Mouse (Mus musculus) forebrain, embryonic 10.5 days (tissue): ENCODE results near the gene Cops4. TPM values are rescaled to one million over a fixed set of nuclear protein-coding genes. Genes with fewer than 3 reads are reported as not detected.

Source experiments
- DNase-seq: peaks from one replicate; pipeline ENCODE4 v3.0.0-alpha.2; 2017; ENCODE audit warnings: low spot score; ENCODE audit errors: extremely low spot score
- H3K27ac ChIP-seq: fragments of 300-500 bp; sonication (generic); 2 replicates; pipeline ENCODE4 v1.5.1; 2016; ENCODE audit warnings: mild to moderate bottlenecking
- H3K27me3 ChIP-seq: fragments of 300-500 bp; sonication (generic); 2 replicates; pipeline ENCODE4 v1.6.1; 2016; ENCODE audit warnings: mild to moderate bottlenecking; ENCODE audit not compliant: poor library complexity, severe bottlenecking
- H3K36me3 ChIP-seq: fragments of 300-500 bp; sonication (generic); replicated peaks from 2 replicates; pipeline ENCODE4 v1.6.1; 2016; ENCODE audit warnings: mild to moderate bottlenecking, moderate library complexity
- H3K4me1 ChIP-seq: fragments of 300-500 bp; sonication (generic); 2 replicates; pipeline ENCODE4 v1.6.1; 2016
- H3K4me3 ChIP-seq: fragments of 300-500 bp; sonication (generic); 2 replicates; pipeline ENCODE4 v1.5.1; 2016; ENCODE audit warnings: mild to moderate bottlenecking, moderate library complexity
- H3K9me3 ChIP-seq: fragments of 300-500 bp; sonication (generic); 2 replicates; pipeline ENCODE4 v1.6.1; 2016; ENCODE audit warnings: mild to moderate bottlenecking, moderate library complexity
- WGBS: fragments of 180-500 bp; shearing (Covaris S2); methylation state at CpG from one replicate; pipeline ENCODE4 v1.1.7; 2016; 5-methylcytosine and 5-hydroxymethylcytosine counted together
- microRNA-seq: library from miRNA; unstranded; fragments of <30 nt; microRNA quantifications from one replicate; pipeline ENCODE4, GENCODE M21; 2017
- polyA plus RNA-seq: library from polyadenylated mRNA; unstranded; fragments of >200 nt; fragmentation: Nextera tagmentation; extraction: Ambion mirVana; gene quantifications from 2 replicates; pipeline ENCODE4 v1.2.1, GENCODE M21; 2016

The Cops4 gene
- polyA plus RNA-seq, 1 experiment from 2014 or later: 245 TPM

- Histone ChIP-seq H3K27ac (no peak overlapping the region), H3K27me3 (no peaks in the 10 kb centered on the region), H3K9me3 (no peaks in the 10 kb centered on the region), H3K4me1 (no peaks in the 10 kb centered on the region), H3K4me3 (no peak overlapping the region), H3K36me3 (no peaks in the 10 kb centered on the region)
- 95% methylated on average over 7 of the region's 7 CpGs for WGBS
- no peak for DNase-seq
These were observed 69.0 kb downstream of the Cops4 start for GRCm38 (mm10) chr5:100587136-100587535.

- Histone ChIP-seq H3K4me3 (no peak overlapping the region), H3K27me3 (no peaks in the 10 kb centered on the region), H3K36me3 (no peaks in the 10 kb centered on the region), H3K27ac (no peak overlapping the region), H3K9me3 (no peaks in the 10 kb centered on the region), H3K4me1 (no peaks in the 10 kb centered on the region)
- 57% methylated on average over 2 of the region's 2 CpGs for WGBS
- no peak for DNase-seq
These were observed 69.5 kb downstream of the Cops4 start for GRCm38 (mm10) chr5:100587626-100588025.

- WGBS: 95% methylated on average over 5 of the region's 5 CpGs
- no peaks in the 10 kb centered on the region for H3K4me1 ChIP-seq
- no peak overlapping the region for H3K4me3 ChIP-seq
- peaks cover 8% of the 10 kb centered on the region; the same call in 1 of the 2 replicates for H3K9me3 ChIP-seq
- no peaks in the 10 kb centered on the region for H3K27me3 ChIP-seq
- no peak overlapping the region for H3K27ac ChIP-seq
- no peaks in the 10 kb centered on the region for H3K36me3 ChIP-seq
- no peak for DNase-seq
These were observed 72.4 kb downstream of the Cops4 start for GRCm38 (mm10) chr5:100590505-100590904.

GRCm38 (mm10) chr5:100594803-100595467, 76.8 kb downstream of the Cops4 start:
- Histone ChIP-seq H3K4me3 (no peak overlapping the region), H3K4me1 (peaks cover 3% of the 10 kb centered on the region; the same call in 1 of the 2 replicates), H3K9me3 (peaks cover 8% of the 10 kb centered on the region; the same call in 1 of the 2 replicates), H3K27me3 (no peaks in the 10 kb centered on the region), H3K36me3 (no peaks in the 10 kb centered on the region), H3K27ac (no peak overlapping the region)
- 87% methylated on average over 13 of the region's 13 CpGs for WGBS
- no peak for DNase-seq

- Histone ChIP-seq H3K36me3 (no peaks in the 10 kb centered on the region), H3K9me3 (peaks cover 8% of the 10 kb centered on the region; the same call in 1 of the 2 replicates), H3K27ac (no peak overlapping the region), H3K27me3 (no peaks in the 10 kb centered on the region), H3K4me3 (no peak overlapping the region), H3K4me1 (peaks cover 3% of the 10 kb centered on the region; the same call in 1 of the 2 replicates)
- WGBS: 93% methylated on average over 6 of the region's 6 CpGs
- DNase-seq: no peak
These were observed 77.9 kb downstream of the Cops4 start for GRCm38 (mm10) chr5:100595999-100596398.

Small RNA genes within 50 kb of the gene (microRNA-seq; reads per million reads assigned to microRNA genes)
- not detected for gene Gm23222

Other genes with a start within 250 kb of the Cops4 start
- gene Sec31a, start 102.1 kb upstream of the Cops4 start, polyA plus RNA-seq: 95.0 and 104 TPM in 2 replicates
- gene Lin54, start 17.7 kb upstream of the Cops4 start, polyA plus RNA-seq: 14.6 and 16.8 TPM in 2 replicates
- 2.5 and 2.9 TPM in 2 replicates for gene Plac8, start 53.9 kb downstream of the Cops4 start, polyA plus RNA-seq
- gene Coq2, start 156.8 kb downstream of the Cops4 start, polyA plus RNA-seq: 53.2 and 56.2 TPM in 2 replicates
- 0.59 and 0.79 TPM in 2 replicates for gene Hpse, start 201.4 kb downstream of the Cops4 start, polyA plus RNA-seq